ENCODE assay signal across 8 mouse cellular contexts in the genomic region with DNA sequence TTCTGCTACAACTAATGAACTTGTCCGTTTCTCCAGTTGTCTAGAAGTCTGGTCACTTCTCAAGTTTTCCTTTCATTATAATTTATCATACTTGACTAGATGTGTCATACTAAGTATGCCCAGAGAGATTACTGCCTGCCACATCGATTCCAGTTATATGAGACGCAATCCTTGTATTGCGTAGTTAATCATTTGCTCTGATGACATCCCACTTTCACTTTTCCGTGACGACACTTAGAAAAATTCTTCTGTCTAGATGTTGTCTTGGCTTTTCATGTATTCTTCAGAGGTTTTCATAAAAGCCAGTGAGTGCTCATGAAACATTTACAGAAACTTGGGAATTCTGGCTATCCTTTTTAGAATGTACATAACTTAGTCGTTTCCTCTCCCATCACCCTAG. TPM values are rescaled to one million over a fixed set of nuclear protein-coding genes. Genes with fewer than 3 reads are reported as not detected.
A peak's percentile ranks its signal among the peaks of the same experiment; 100 is the strongest.
DNase-seq lines count a peak whose midpoint lies in the region; ATAC-seq and TF ChIP-seq lines count a peak whose summit lies in the region.

No protein-coding gene starts in this region.

- no peak for DNase-seq in heart, adult 9 months (ENCODE audit: low spot score in 2 of 2)
- DNase-seq in liver, postnatal 0 days: no peak
- DNase-seq in adrenal gland, adult 18-20 months (ENCODE audit: low spot score in 2 of 2): no peak
- DNase-seq in ovary, postnatal 14 days (ENCODE audit: low spot score): no peak

- 75% methylated on average over 7 of the region's 7 CpGs for WGBS in heart, embryonic 12.5 days
- WGBS in forebrain, embryonic 16.5 days: 88% methylated on average over 7 of the region's 7 CpGs
- 50% methylated on average over 7 of the region's 7 CpGs for WGBS in liver, postnatal 0 days (ENCODE audit: insufficient replicate concordance)

- H3K4me1 ChIP-seq in heart, embryonic 12.5 days (replicated peaks): peaks cover 16% of the 10 kb centered on the region
- peaks cover 40% of the 10 kb centered on the region for H3K4me1 ChIP-seq in E14TG2a.4 (replicated peaks; ENCODE audit: low read depth, low read length)
- H3K4me1 ChIP-seq in forebrain, embryonic 16.5 days (replicated peaks; ENCODE audit: control insufficient read depth, insufficient read depth, low read length): peaks cover 17% of the 10 kb centered on the region
- peaks cover 20% of the 10 kb centered on the region for H3K4me1 ChIP-seq in liver, postnatal 0 days (ENCODE audit: insufficient read depth)

- TF ChIP-seq CTCF in E14TG2a.4 (conservative IDR thresholded peaks at IDR 0.05; ENCODE audit: low read length): no peak
- no peak for TF ChIP-seq CTCF in liver, postnatal 0 days (IDR thresholded peaks at IDR 0.05; ENCODE audit: low read depth)

- ATAC-seq in heart, embryonic 12.5 days (ENCODE audit: insufficient number of reproducible peaks, low FRiP score): no peak
- no peak for ATAC-seq in forebrain, embryonic 16.5 days
- 0 out of 2 replicates have a peak, but pooled peaks have one; percentile 12 for ATAC-seq in liver, postnatal 0 days
- no peak for ATAC-seq in inflammation-experienced regulatory T-cells, adult 6 months

- peaks cover 26% of the 10 kb centered on the region for H3K36me3 ChIP-seq in heart, embryonic 12.5 days
- H3K36me3 ChIP-seq in E14TG2a.4 (ENCODE audit: insufficient read depth, low read length): peaks cover 39% of the 10 kb centered on the region
- peaks cover 16% of the 10 kb centered on the region for H3K36me3 ChIP-seq in forebrain, embryonic 16.5 days (ENCODE audit: control insufficient read depth, insufficient read depth)
- H3K36me3 ChIP-seq in liver, postnatal 0 days (replicated peaks; ENCODE audit: insufficient read depth, low read length): peaks cover 34% of the 10 kb centered on the region

- peak overlapping the region; percentile 99; the same call in 1 of the 2 replicates for H3K9ac ChIP-seq in heart, embryonic 12.5 days
- H3K9ac ChIP-seq in forebrain, embryonic 16.5 days (replicated peaks; ENCODE audit: low read depth, low read length): no peak overlapping the region
- peak overlapping the region; percentile 100 for H3K9ac ChIP-seq in liver, postnatal 0 days (replicated peaks)

- TF ChIP-seq EP300 in liver, postnatal 0 days (IDR thresholded peaks at IDR 0.05; ENCODE audit: low read depth): no peak; the same call in 1 of the 2 replicates

- H3K4me2 ChIP-seq in heart, embryonic 12.5 days: peak overlapping the region; percentile 91
- H3K4me2 ChIP-seq in forebrain, embryonic 16.5 days (ENCODE audit: low read length): peak overlapping the region; percentile 72
- peak overlapping the region; percentile 98 for H3K4me2 ChIP-seq in liver, postnatal 0 days (ENCODE audit: low read depth, low read length)

- peak overlapping the region; percentile 92 for H3K4me3 ChIP-seq in heart, embryonic 12.5 days
- peak overlapping the region; percentile 99 for H3K4me3 ChIP-seq in E14TG2a.4 (replicated peaks; ENCODE audit: low read length)
- H3K4me3 ChIP-seq in forebrain, embryonic 16.5 days (replicated peaks; ENCODE audit: low read length): peak overlapping the region; percentile 92
- H3K4me3 ChIP-seq in liver, postnatal 0 days (ENCODE audit: low read depth, low read length): peak overlapping the region; percentile 100

- no peak overlapping the region for H3K27ac ChIP-seq in heart, embryonic 12.5 days (ENCODE audit: poor library complexity, severe bottlenecking)
- H3K27ac ChIP-seq in forebrain, embryonic 16.5 days (ENCODE audit: low read length): no peak overlapping the region
- peak overlapping the region; percentile 100 for H3K27ac ChIP-seq in liver, postnatal 0 days (ENCODE audit: low read depth)

- H3K27me3 ChIP-seq in heart, embryonic 12.5 days (replicated peaks): no peaks in the 10 kb centered on the region
- H3K27me3 ChIP-seq in E14TG2a.4 (ENCODE audit: insufficient read depth, low read length): peaks cover 7% of the 10 kb centered on the region; the same call in 1 of the 2 replicates
- H3K27me3 ChIP-seq in forebrain, embryonic 16.5 days (replicated peaks; ENCODE audit: control insufficient read depth, insufficient read depth, low read length): no peaks in the 10 kb centered on the region
- no peaks in the 10 kb centered on the region for H3K27me3 ChIP-seq in liver, postnatal 0 days (ENCODE audit: insufficient read depth, low read length)

- H3K9me3 ChIP-seq in heart, embryonic 12.5 days (replicated peaks): no peaks in the 10 kb centered on the region
- no peaks in the 10 kb centered on the region for H3K9me3 ChIP-seq in E14TG2a.4 (ENCODE audit: low read length)
- H3K9me3 ChIP-seq in forebrain, embryonic 16.5 days (ENCODE audit: control insufficient read depth, low read length): no peaks in the 10 kb centered on the region
- H3K9me3 ChIP-seq in liver, postnatal 0 days (ENCODE audit: low read length): no peaks in the 10 kb centered on the region

RNA-seq across cellular contexts. Expression of a gene that starts 0.6 kb away (rescaled TPM):
- 6.8 and 9.5 TPM in 2 replicates for polyA plus RNA-seq in heart, embryonic 12.5 days (2016; fragmentation: Nextera tagmentation; extraction: Ambion mirVana)
- polyA plus RNA-seq in forebrain, embryonic 16.5 days (2015; fragmentation: Nextera tagmentation; extraction: Ambion mirVana): 7.0 and 9.8 TPM in 2 replicates
- 2.1 and 2.8 TPM in 2 replicates for polyA plus RNA-seq in liver, postnatal 0 days (2015; fragmentation: Nextera tagmentation; extraction: Ambion mirVana)
- not detected for polyA plus RNA-seq in inflammation-experienced regulatory T-cells, adult 6 months (2017; shearing (Covaris generic))
- 10 to 100 TPM; 14.4 to 15.5 TPM for total RNA-seq in adrenal gland, adult 18-20 months (2021)

RNA-seq across cellular contexts. Expression of a gene that starts 1.6 kb away (rescaled TPM):
- 101 and 103 TPM in 2 replicates for polyA plus RNA-seq in heart, embryonic 12.5 days (2016; fragmentation: Nextera tagmentation; extraction: Ambion mirVana)
- polyA plus RNA-seq in forebrain, embryonic 16.5 days (2015; fragmentation: Nextera tagmentation; extraction: Ambion mirVana): 111 and 130 TPM in 2 replicates
- 119 and 126 TPM in 2 replicates for polyA plus RNA-seq in liver, postnatal 0 days (2015; fragmentation: Nextera tagmentation; extraction: Ambion mirVana)
- polyA plus RNA-seq in inflammation-experienced regulatory T-cells, adult 6 months (2017; shearing (Covaris generic)): 10 to 100 TPM in 2 of 3 experiments, 1 to 10 TPM in 1; 8.4 to 14.5 (median 11.3) TPM
- total RNA-seq in adrenal gland, adult 18-20 months (2021): 100 to 1,000 TPM; 116 to 137 TPM
